Mouse (Mus musculus) bone marrow, adult 2 months (tissue): ENCODE results near the gene Tns3.

Source experiments
- CTCF ChIP-seq: fragments of 200-500 bp; IDR thresholded peaks from 2 replicates; pipeline ENCODE4 v1.5.1; 2011; ENCODE audit warnings: low read length, control low read depth; ENCODE audit not compliant: control insufficient read depth, insufficient read depth
- POLR2A ChIP-seq: fragments of 200-500 bp; IDR thresholded peaks from 2 replicates; pipeline ENCODE4 v1.6.1; 2011; ENCODE audit warnings: low read depth, mild to moderate bottlenecking, control low read depth, low read length, borderline replicate concordance; ENCODE audit not compliant: control insufficient read depth

DNA sequence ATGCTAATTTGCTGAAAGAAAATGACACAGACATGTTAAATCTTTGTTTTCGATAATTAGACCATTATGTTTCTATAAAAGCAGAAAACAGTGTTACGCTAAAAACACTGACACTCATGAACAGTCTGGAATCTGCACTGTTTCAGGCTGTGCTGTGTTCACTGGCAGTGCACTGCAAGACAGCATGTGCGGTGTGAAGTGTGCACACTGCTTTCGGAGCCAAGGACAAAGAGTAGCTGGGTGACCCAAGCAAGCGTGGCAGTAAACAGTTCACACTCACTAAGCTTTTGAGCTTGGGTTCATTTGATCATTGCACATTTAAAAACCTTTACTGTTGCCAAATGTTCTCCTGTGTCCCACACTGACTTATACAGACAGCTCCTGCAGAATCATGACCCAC is 32.2 kb downstream of the Tns3 start:
- TF ChIP-seq POLR2A (no peak), CTCF (no peak)
